Mouse (Mus musculus): ENCODE results near the gene Lefty1. TPM values are rescaled to one million over a fixed set of nuclear protein-coding genes. Genes with fewer than 3 reads are reported as not detected.

Lefty1 gene
- polyA plus RNA-seq, 1 experiment from 2014 or later = 1.8 TPM

GRCm38 (mm10) chr1:180943896-180944295 is 9.1 kb downstream of the Lefty1 start:
- H3K27me3 ChIP-seq = peaks cover 24% of the 10 kb centered on the region
- peaks cover 59% of the 10 kb centered on the region for H3K4me1 ChIP-seq
- H3K4me3 ChIP-seq = peak overlapping the region; percentile 90; the same call in 1 of the 2 replicates
- WGBS = 60% methylated on average over 1 of the region's 1 CpGs
- peaks cover 15% of the 10 kb centered on the region for H3K36me3 ChIP-seq
- ATAC-seq (ENCODE audit: low FRiP score, low read depth) = no peak
- no peak overlapping the region for H3K9ac ChIP-seq
- H3K27ac ChIP-seq = peak overlapping the region; percentile 95; the same call in 1 of the 2 replicates
- H3K9me3 ChIP-seq = no peaks in the 10 kb centered on the region
- peak overlapping the region; percentile 87 for H3K4me2 ChIP-seq (replicated peaks)

- peak overlapping the region; percentile 13; the same call in 1 of the 2 replicates for H3K4me3 ChIP-seq
- peaks cover 59% of the 10 kb centered on the region for H3K4me1 ChIP-seq
- ATAC-seq (ENCODE audit: low FRiP score, low read depth) = no peak
- H3K9ac ChIP-seq = peak overlapping the region; percentile 43; the same call in 1 of the 2 replicates
- peak overlapping the region; percentile 60 for H3K4me2 ChIP-seq (replicated peaks)
- peak overlapping the region; percentile 95 for H3K27ac ChIP-seq
- no peaks in the 10 kb centered on the region for H3K9me3 ChIP-seq
- H3K36me3 ChIP-seq = peaks cover 22% of the 10 kb centered on the region
- H3K27me3 ChIP-seq = peaks cover 24% of the 10 kb centered on the region
- WGBS = 61% methylated on average over 4 of the region's 4 CpGs
Measured at GRCm38 (mm10) chr1:180944553-180944952, 9.7 kb downstream of the Lefty1 start.

DNA sequence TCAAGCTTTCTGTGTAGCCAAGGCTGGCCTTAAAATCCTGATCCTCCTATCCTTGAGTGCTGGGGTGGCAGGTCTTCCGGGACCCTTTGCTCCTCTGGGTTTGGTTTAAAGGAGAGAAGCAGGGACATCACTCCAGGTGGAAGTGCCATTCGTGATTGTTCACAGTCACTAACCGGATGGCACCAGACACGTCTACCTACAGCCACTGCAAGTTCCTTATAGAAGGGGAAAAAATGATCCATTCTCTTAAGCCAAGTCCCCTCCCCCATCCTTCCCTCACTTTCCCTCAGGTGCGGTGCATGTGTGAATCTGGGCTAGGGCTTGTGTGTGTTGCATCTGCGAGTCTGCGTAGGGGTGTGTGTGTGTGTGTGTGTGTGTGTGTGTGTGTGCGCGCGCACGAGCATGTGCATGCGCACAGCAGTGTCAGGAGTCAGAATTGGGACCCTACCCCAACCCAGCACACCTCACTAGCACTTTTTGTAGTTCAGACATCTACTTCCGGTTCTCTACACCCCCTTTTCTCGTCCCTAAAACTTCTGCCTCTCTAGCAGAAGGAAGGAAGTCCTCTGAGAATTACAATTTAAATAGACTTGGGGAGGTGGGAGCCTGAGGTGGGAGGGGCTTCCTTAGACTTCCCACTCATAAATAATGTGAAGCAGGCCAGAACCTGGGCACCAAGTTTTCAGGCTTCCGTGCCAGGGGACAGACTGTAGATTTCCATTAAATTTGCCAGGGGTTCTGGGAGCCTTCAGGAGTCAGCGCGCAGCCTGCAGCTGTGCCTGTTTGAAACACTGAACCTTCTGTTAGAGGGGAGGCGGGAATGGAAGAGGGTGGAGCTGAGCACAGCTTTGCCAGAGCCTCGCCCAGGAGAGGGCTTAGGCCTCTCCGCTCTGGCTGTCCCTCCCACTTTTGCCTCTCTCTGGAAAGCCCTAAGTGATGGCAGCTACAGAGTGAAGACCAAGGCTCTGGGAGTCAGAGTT is 10.5 kb downstream of the Lefty1 start:
- Histone ChIP-seq H3K27ac (peak overlapping the region; percentile 95), H3K4me3 (peak overlapping the region; percentile 13), H3K4me2 (replicated peaks) (peak overlapping the region; percentile 60), H3K9me3 (no peaks in the 10 kb centered on the region), H3K27me3 (peaks cover 18% of the 10 kb centered on the region), H3K4me1 (peaks cover 59% of the 10 kb centered on the region), H3K9ac (peak overlapping the region; percentile 43), H3K36me3 (peaks cover 29% of the 10 kb centered on the region)
- 19% methylated on average over 20 of the region's 20 CpGs for WGBS
- ATAC-seq (ENCODE audit: low FRiP score, low read depth) = peak; percentile 89

GRCm38 (mm10) chr1:180946448-180946847 is 11.6 kb downstream of the Lefty1 start:
- Histone ChIP-seq H3K4me2 (replicated peaks) (peak overlapping the region; percentile 60), H3K4me1 (peaks cover 52% of the 10 kb centered on the region), H3K27ac (peak overlapping the region; percentile 95), H3K9ac (no peak overlapping the region), H3K4me3 (no peak overlapping the region), H3K9me3 (no peaks in the 10 kb centered on the region), H3K27me3 (peaks cover 7% of the 10 kb centered on the region; the same call in 1 of the 2 replicates), H3K36me3 (peaks cover 34% of the 10 kb centered on the region)
- 81% methylated on average over 6 of the region's 6 CpGs for WGBS
- no peak for ATAC-seq (ENCODE audit: low FRiP score, low read depth)

- H3K9ac ChIP-seq = no peak overlapping the region
- no peak overlapping the region for H3K27ac ChIP-seq
- no peak for ATAC-seq (ENCODE audit: low FRiP score, low read depth)
- 77% methylated on average over 6 of the region's 6 CpGs for WGBS
- H3K36me3 ChIP-seq = peaks cover 81% of the 10 kb centered on the region
- no peak overlapping the region for H3K4me3 ChIP-seq
- no peaks in the 10 kb centered on the region for H3K27me3 ChIP-seq
- no peak overlapping the region for H3K4me2 ChIP-seq (replicated peaks)
- no peaks in the 10 kb centered on the region for H3K9me3 ChIP-seq
- peaks cover 7% of the 10 kb centered on the region; the same call in 1 of the 2 replicates for H3K4me1 ChIP-seq
Measured at GRCm38 (mm10) chr1:180952085-180952746, 17.4 kb downstream of the Lefty1 start.

- H3K4me3 ChIP-seq = no peak overlapping the region
- H3K27me3 ChIP-seq = no peaks in the 10 kb centered on the region
- no peak overlapping the region for H3K27ac ChIP-seq
- H3K4me1 ChIP-seq = peaks cover 4% of the 10 kb centered on the region; the same call in 1 of the 2 replicates
- peaks cover 87% of the 10 kb centered on the region for H3K36me3 ChIP-seq
- H3K9me3 ChIP-seq = no peaks in the 10 kb centered on the region
- no peak overlapping the region for H3K4me2 ChIP-seq (replicated peaks)
- 91% methylated on average over 5 of the region's 5 CpGs for WGBS
- ATAC-seq (ENCODE audit: low FRiP score, low read depth) = no peak
- no peak overlapping the region for H3K9ac ChIP-seq
Measured at GRCm38 (mm10) chr1:180952808-180953207, 18.0 kb downstream of the Lefty1 start.

DNA sequence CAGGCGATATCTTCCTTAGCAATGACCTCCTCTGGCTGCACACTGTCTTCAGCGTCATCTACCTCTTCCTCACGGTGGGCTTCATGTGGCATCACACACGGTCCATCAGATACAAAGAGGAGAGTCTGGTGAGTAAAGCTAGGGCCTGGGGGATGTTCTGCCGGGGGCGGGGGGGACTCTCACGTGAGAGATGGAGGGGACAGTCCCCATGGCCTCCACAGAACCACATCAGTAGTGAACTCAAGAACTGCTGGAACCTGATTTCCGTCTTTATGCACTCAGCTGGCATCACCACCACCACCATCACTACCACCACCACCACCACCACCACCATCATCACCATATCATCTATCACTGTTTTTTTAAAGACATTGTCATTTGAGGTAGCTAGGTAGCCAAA is 21.6 kb downstream of the Lefty1 start:
- Histone ChIP-seq H3K27ac (no peak overlapping the region), H3K4me3 (no peak overlapping the region), H3K4me2 (replicated peaks) (no peak overlapping the region), H3K9ac (no peak overlapping the region), H3K36me3 (peaks cover 87% of the 10 kb centered on the region), H3K9me3 (no peaks in the 10 kb centered on the region), H3K4me1 (peaks cover 4% of the 10 kb centered on the region; the same call in 1 of the 2 replicates), H3K27me3 (no peaks in the 10 kb centered on the region)
- no peak for ATAC-seq (ENCODE audit: low FRiP score, low read depth)
- 93% methylated on average over 8 of the region's 8 CpGs for WGBS

DNA sequence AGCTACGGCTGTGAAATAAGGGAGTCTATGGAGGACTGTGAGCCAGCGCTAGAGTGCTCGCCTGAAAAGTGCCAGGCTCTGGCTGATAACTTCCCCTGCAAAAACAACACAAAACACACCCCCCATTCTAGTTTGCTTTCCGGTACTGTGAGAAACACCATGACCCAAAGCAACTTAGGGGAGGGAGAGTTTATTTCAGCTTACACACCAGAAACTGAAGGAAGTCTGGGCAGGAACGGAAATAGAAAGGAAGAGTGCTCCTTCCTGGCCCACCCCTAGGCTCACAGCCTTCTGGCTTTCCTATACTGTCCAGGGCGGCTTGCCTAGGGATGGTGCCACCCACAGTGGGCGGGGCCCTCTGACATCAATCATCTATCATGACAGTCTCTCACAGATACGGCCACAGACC is 22.2 kb downstream of the Lefty1 start:
- Histone ChIP-seq H3K36me3 (peaks cover 89% of the 10 kb centered on the region), H3K4me2 (replicated peaks) (no peak overlapping the region), H3K27me3 (no peaks in the 10 kb centered on the region), H3K4me1 (peaks cover 4% of the 10 kb centered on the region; the same call in 1 of the 2 replicates), H3K9ac (no peak overlapping the region), H3K9me3 (no peaks in the 10 kb centered on the region), H3K4me3 (no peak overlapping the region), H3K27ac (no peak overlapping the region)
- WGBS = 88% methylated on average over 8 of the region's 8 CpGs
- no peak for ATAC-seq (ENCODE audit: low FRiP score, low read depth)

- Histone ChIP-seq H3K4me2 (replicated peaks) (no peak overlapping the region), H3K4me3 (no peak overlapping the region), H3K27me3 (no peaks in the 10 kb centered on the region), H3K27ac (no peak overlapping the region), H3K9me3 (no peaks in the 10 kb centered on the region), H3K9ac (no peak overlapping the region), H3K4me1 (peaks cover 4% of the 10 kb centered on the region; the same call in 1 of the 2 replicates), H3K36me3 (peaks cover 89% of the 10 kb centered on the region)
- ATAC-seq (ENCODE audit: low FRiP score, low read depth) = no peak
- WGBS = 88% methylated on average over 3 of the region's 3 CpGs
Measured at GRCm38 (mm10) chr1:180957989-180958388, 23.2 kb downstream of the Lefty1 start.

DNA sequence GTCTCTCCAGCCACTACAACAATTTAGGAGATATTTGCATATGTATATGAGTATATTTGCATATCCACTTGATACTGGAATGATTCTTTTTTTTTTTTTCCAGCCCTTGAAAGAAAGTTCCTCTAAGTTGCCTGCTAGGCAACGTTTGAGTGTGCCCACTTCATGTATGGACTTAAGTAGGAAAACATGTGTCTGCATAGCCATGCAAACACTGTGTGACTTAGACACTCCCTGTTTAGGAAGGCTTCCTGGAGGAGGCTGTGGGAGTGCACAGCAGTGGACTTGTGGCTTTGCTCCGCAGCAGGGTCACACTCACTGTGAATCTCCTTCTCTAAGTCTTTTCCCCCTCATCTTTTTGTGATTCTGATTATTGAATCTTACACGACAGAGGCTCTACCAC is 24.0 kb downstream of the Lefty1 start:
- WGBS = 68% methylated on average over 3 of the region's 3 CpGs
- H3K4me3 ChIP-seq = no peak overlapping the region
- no peaks in the 10 kb centered on the region for H3K9me3 ChIP-seq
- peaks cover 3% of the 10 kb centered on the region; the same call in 1 of the 2 replicates for H3K4me1 ChIP-seq
- no peak overlapping the region for H3K27ac ChIP-seq
- H3K4me2 ChIP-seq (replicated peaks) = no peak overlapping the region
- no peak for ATAC-seq (ENCODE audit: low FRiP score, low read depth)
- no peaks in the 10 kb centered on the region for H3K27me3 ChIP-seq
- peaks cover 90% of the 10 kb centered on the region for H3K36me3 ChIP-seq
- no peak overlapping the region for H3K9ac ChIP-seq

- Histone ChIP-seq H3K36me3 (peaks cover 95% of the 10 kb centered on the region), H3K4me1 (no peaks in the 10 kb centered on the region), H3K4me3 (no peak overlapping the region), H3K27me3 (no peaks in the 10 kb centered on the region), H3K4me2 (replicated peaks) (no peak overlapping the region), H3K9ac (no peak overlapping the region), H3K9me3 (no peaks in the 10 kb centered on the region), H3K27ac (no peak overlapping the region)
- 87% methylated on average over 3 of the region's 3 CpGs for WGBS
- no peak for ATAC-seq (ENCODE audit: low FRiP score, low read depth)
Measured at GRCm38 (mm10) chr1:180965786-180966185, 31.0 kb downstream of the Lefty1 start.

DNA sequence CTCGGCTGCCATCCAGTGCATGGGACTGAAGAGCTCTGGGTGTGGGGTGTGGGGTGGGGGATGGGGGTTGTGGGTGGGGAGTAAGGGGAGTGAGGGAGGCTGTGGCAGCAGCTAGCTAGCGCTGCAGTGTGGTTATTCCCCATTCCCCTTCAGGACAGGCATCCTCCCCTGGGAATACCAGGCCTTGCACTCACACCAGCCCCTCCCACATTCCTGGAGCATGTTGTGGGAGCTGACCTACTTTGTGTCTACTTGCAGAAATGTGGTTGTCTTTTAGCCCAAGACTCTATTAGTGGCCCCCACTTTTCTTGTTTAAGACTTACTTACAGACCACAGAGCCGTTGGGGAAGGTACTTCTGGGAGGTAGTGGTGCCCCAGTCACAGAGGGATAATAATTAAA is 31.7 kb downstream of the Lefty1 start:
- no peaks in the 10 kb centered on the region for H3K27me3 ChIP-seq
- no peak overlapping the region for H3K9ac ChIP-seq
- WGBS = 54% methylated on average over 3 of the region's 3 CpGs
- peaks cover 95% of the 10 kb centered on the region for H3K36me3 ChIP-seq
- H3K9me3 ChIP-seq = no peaks in the 10 kb centered on the region
- no peak overlapping the region for H3K27ac ChIP-seq
- ATAC-seq (ENCODE audit: low FRiP score, low read depth) = no peak
- H3K4me2 ChIP-seq (replicated peaks) = no peak overlapping the region
- no peaks in the 10 kb centered on the region for H3K4me1 ChIP-seq
- H3K4me3 ChIP-seq = no peak overlapping the region

Measured in limb, embryonic 13.5 days (tissue).